Mouse (Mus musculus) central nervous system, embryonic 14 days (tissue): Measurements from ENCODE around the gene Gm9513. TPM values are rescaled to one million over a fixed set of nuclear protein-coding genes. Genes with fewer than 3 reads are reported as not detected.

Experiments used
- polyA plus RNA-seq: library from polyadenylated mRNA; depleted of rRNA; stranded (reverse); fragments of >200 nt; gene quantifications from 2 replicates; pipeline ENCODE4 v1.2.3, GENCODE M21; 2012; rRNA removed

The Gm9513 gene
- not detected in 2 replicates for polyA plus RNA-seq

DNA sequence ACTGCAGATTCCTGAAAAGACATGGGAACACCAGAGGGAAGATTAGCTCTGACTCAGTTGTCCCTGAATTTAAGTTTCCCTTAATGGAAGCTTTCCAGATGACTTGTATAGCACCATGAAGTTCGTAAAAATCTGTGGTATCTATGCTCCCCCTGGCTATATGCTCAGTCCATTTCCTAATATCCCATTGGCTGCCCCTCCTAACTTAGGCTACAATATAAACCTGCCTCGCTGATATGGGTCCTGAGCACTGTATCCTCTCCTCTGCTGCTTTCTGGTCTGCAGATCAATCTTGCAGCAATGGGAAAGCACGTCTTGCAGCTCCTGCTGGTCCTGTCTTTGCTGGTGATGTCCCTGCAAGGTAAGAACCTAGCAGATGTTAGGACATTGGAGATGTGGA is at the start of gene Gm9513:
TSS of gene Gm9513 (plus strand) at position 301 of the 400 bp plus-strand sequence.

DNA sequence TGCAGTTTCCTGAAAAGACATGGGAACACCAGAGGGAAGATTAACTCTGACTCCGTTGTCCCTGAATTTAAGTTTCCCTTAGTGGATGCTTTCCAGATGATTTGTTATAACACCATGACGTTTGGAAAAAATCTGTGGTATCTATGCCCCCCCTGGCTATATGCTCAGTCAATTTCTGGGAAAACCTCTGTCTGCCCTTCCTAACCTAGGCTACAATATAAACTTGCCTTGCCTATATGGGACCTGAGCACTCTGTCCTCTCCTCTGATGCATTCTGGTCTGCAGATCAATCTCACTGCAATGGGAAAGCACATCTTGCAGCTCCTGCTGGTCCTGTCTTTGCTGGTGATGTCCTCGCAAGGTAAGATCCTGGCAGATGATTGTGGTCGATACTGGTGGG is 43.9 kb upstream of the Gm9513 start, which contains the start of gene Gm7257:
TSS of gene Gm7257 (plus strand) at position 301 of the 400 bp plus-strand sequence.

Other genes starting within 250 kb of the Gm9513 start
- not detected in 2 replicates for gene Gm7257, start 43.8 kb upstream of the Gm9513 start, polyA plus RNA-seq
- not detected in 2 replicates for gene Gm5615, start 66.3 kb downstream of the Gm9513 start, polyA plus RNA-seq
- not detected in 2 replicates for gene Gm17689, start 107.0 kb downstream of the Gm9513 start, polyA plus RNA-seq
- not detected in 2 replicates for gene A630095E13Rik, start 167.7 kb downstream of the Gm9513 start, polyA plus RNA-seq
- gene Acrv1, start 217.6 kb downstream of the Gm9513 start, polyA plus RNA-seq, result not detected in 2 replicates